Comparison of ENCODE assay signal across 8 mouse cellular contexts in the genomic region with DNA sequence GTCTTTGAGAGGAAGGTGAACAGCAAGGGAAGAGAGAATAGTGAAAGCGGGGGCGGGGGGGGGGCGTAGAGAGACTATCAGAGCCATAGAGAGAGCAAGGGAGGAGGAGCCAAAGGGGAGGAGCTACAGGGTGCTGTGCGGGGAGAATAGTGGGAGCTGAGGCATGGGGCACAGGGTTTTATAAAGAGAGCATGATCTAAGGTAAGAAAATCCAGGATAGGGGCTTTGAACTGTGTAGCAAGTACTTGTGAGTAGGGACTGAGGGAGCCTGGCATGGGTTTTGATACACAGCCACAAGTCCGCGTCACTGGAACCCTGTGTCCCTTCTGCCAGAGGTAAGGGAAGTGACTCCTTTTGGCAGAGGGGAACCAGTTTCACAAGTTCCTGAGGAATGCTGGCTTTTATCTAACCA. TPM values are rescaled to one million over a fixed set of nuclear protein-coding genes. Genes with fewer than 3 reads are reported as not detected.
DNase-seq lines count a peak whose midpoint lies in the region; ATAC-seq and TF ChIP-seq lines count a peak whose summit lies in the region.

No protein-coding gene starts in this region.

- no peaks in the 10 kb centered on the region for H3K36me3 ChIP-seq in liver, embryonic 15.5 days (replicated peaks)
- no peaks in the 10 kb centered on the region for H3K36me3 ChIP-seq in neural tube, embryonic 12.5 days

- 0 out of 2 replicates have a peak, but pooled peaks cover 3% of the 10 kb centered on the region for H3K4me1 ChIP-seq in cerebellum, adult 2 months (ENCODE audit: control insufficient read depth, insufficient read depth, low read length)
- peaks cover 54% of the 10 kb centered on the region for H3K4me1 ChIP-seq in liver, embryonic 15.5 days (replicated peaks)
- H3K4me1 ChIP-seq in neural tube, embryonic 12.5 days = peaks cover 11% of the 10 kb centered on the region; the same call in 1 of the 2 replicates

- peak overlapping the region; percentile 72 for H3K4me2 ChIP-seq in liver, embryonic 15.5 days
- H3K4me2 ChIP-seq in neural tube, embryonic 12.5 days (replicated peaks) = peak overlapping the region; percentile 45

- no peak for TF ChIP-seq CTCF in cerebellum, adult 2 months (IDR thresholded peaks at IDR 0.05; ENCODE audit: borderline replicate concordance, insufficient read depth, low read depth, low read length)

- intact Hi-C loops in left cerebral cortex, postnatal 25 days (cut with DNase I) = loop anchor here (5.0 kb wide), 1 partner anchor 105 kb away; no protein-coding TSS in a partner anchor

- no peak for DNase-seq in cerebellum, adult 2 months
- DNase-seq in R1 (ENCODE audit: low read depth, low spot score) = peak; percentile 78
- peak; percentile 18 for DNase-seq in gastrocnemius, postnatal 25 days
- peak; percentile 75 for DNase-seq in induced T-regulatory cell, adult 2 months (ENCODE audit: low read depth)
- no peak for DNase-seq in left cerebral cortex, postnatal 25 days (ENCODE audit: low spot score in 2 of 2)

- H3K9ac ChIP-seq in liver, embryonic 15.5 days = peak overlapping the region; percentile 40; the same call in 1 of the 2 replicates
- H3K9ac ChIP-seq in neural tube, embryonic 12.5 days = no peak overlapping the region

- no peak for TF ChIP-seq POLR2A in cerebellum, adult 2 months (IDR thresholded peaks at IDR 0.05; ENCODE audit: borderline replicate concordance, insufficient read depth, low read length)

- peak; percentile 17; the same call in 1 of the 2 replicates for ATAC-seq in cerebellum, adult (ENCODE audit: insufficient number of reproducible peaks, low FRiP score, low TSS enrichment)
- ATAC-seq in liver, embryonic 15.5 days (ENCODE audit: insufficient read depth) = peak; percentile 48
- ATAC-seq in neural tube, embryonic 12.5 days (ENCODE audit: low FRiP score, low read depth) = no peak

- no peak overlapping the region for H3K27ac ChIP-seq in cerebellum, adult 2 months (ENCODE audit: insufficient read depth, low read length)
- no peak overlapping the region for H3K27ac ChIP-seq in liver, embryonic 15.5 days (replicated peaks)
- no peak overlapping the region for H3K27ac ChIP-seq in neural tube, embryonic 12.5 days

- 21% methylated on average over 6 of the region's 6 CpGs for WGBS in cerebellum, adult 2 months
- WGBS in liver, embryonic 15.5 days (ENCODE audit: insufficient replicate concordance) = 3% methylated on average over 5 of the region's 6 CpGs
- 19% methylated on average over 5 of the region's 6 CpGs for WGBS in neural tube, embryonic 12.5 days

- no peaks in the 10 kb centered on the region for H3K9me3 ChIP-seq in liver, embryonic 15.5 days (replicated peaks)
- no peaks in the 10 kb centered on the region for H3K9me3 ChIP-seq in neural tube, embryonic 12.5 days

- H3K4me3 ChIP-seq in cerebellum, adult 2 months (replicated peaks; ENCODE audit: insufficient read depth, low read depth, low read length) = no peak overlapping the region
- H3K4me3 ChIP-seq in liver, embryonic 15.5 days (replicated peaks) = peak overlapping the region; percentile 47
- H3K4me3 ChIP-seq in neural tube, embryonic 12.5 days = no peak overlapping the region

- no peaks in the 10 kb centered on the region for H3K27me3 ChIP-seq in cerebellum, adult 2 months (ENCODE audit: control insufficient read depth, insufficient read depth, low read length)
- H3K27me3 ChIP-seq in liver, embryonic 15.5 days = no peaks in the 10 kb centered on the region
- H3K27me3 ChIP-seq in neural tube, embryonic 12.5 days (replicated peaks) = no peaks in the 10 kb centered on the region

RNA-seq across cellular contexts. Expression of a gene that starts 54.9 kb away (rescaled TPM):
- 14.6 and 16.1 TPM in 2 replicates for polyA plus RNA-seq in cerebellum, adult 2 months (2012; rRNA removed)
- total RNA-seq in gastrocnemius, postnatal 25 days (2021) = 10 to 100 TPM; 22.4 to 25.4 TPM
- 14.3 and 14.8 TPM in 2 replicates for polyA plus RNA-seq in liver, embryonic 15.5 days (2015; fragmentation: Nextera tagmentation; extraction: Ambion mirVana)
- 52.1 and 56.2 TPM in 2 replicates for polyA plus RNA-seq in neural tube, embryonic 12.5 days (2016; fragmentation: Nextera tagmentation; extraction: Ambion mirVana)
- total RNA-seq in left cerebral cortex, postnatal 25 days (2021) = 10 to 100 TPM; 42.9 to 45.0 TPM

Comparison
In these comparisons a context has a peak if more than half of its experiments do, and no peak if none do; other contexts are left out.
1. DNase-seq: peak in R1 (single experiment), gastrocnemius, postnatal 25 days (single experiment) and induced T-regulatory cell, adult 2 months (single experiment); none in cerebellum, adult 2 months (0 of 2) and left cerebral cortex, postnatal 25 days (0 of 2).